Mouse (Mus musculus) NIH3T3 (cell line): ENCODE data around the gene Wnt3a.

ENCODE experiments used
- DNase-seq: peaks from one replicate; pipeline ENCODE4 v3.0.0-alpha.2; 2012; ENCODE audit warnings: low read depth

Wnt3a gene

GRCm38 (mm10) chr11:59290702-59291303, at the start of gene Wnt3a:
Gene Wnt3a, minus strand, starts transcription at chr11:59290752.
- no peak for DNase-seq

GRCm38 (mm10) chr11:59338736-59339120, 48.2 kb upstream of the Wnt3a start:
- peak; percentile 48 for DNase-seq

GRCm38 (mm10) chr11:59337955-59338735, 47.6 kb upstream of the Wnt3a start:
- peak; percentile 38 for DNase-seq

- DNase-seq: no peak
These were observed 45.8 kb upstream of the Wnt3a start for GRCm38 (mm10) chr11:59336381-59336780.

GRCm38 (mm10) chr11:59335942-59336341, 45.4 kb upstream of the Wnt3a start:
- no peak for DNase-seq

- no peak for DNase-seq
These were observed 44.6 kb upstream of the Wnt3a start for GRCm38 (mm10) chr11:59335150-59335549.

GRCm38 (mm10) chr11:59332938-59333337, 42.4 kb upstream of the Wnt3a start:
- DNase-seq: no peak

GRCm38 (mm10) chr11:59331167-59331869, 40.8 kb upstream of the Wnt3a start:
- no peak for DNase-seq

GRCm38 (mm10) chr11:59330560-59330959, 40.0 kb upstream of the Wnt3a start:
- DNase-seq: peak; percentile 75

GRCm38 (mm10) chr11:59329616-59330015, 39.1 kb upstream of the Wnt3a start:
- no peak for DNase-seq

- DNase-seq: no peak
These were observed 37.1 kb upstream of the Wnt3a start for GRCm38 (mm10) chr11:59327625-59328024.

- DNase-seq: no peak
These were observed 34.2 kb upstream of the Wnt3a start for GRCm38 (mm10) chr11:59324777-59325176.

- no peak for DNase-seq
These were observed 32.4 kb upstream of the Wnt3a start for GRCm38 (mm10) chr11:59322988-59323387.

- no peak for DNase-seq
These were observed 26.0 kb upstream of the Wnt3a start for GRCm38 (mm10) chr11:59316517-59316916.

GRCm38 (mm10) chr11:59313944-59314343, 23.4 kb upstream of the Wnt3a start:
- no peak for DNase-seq

- no peak for DNase-seq
These were observed 22.7 kb upstream of the Wnt3a start for GRCm38 (mm10) chr11:59313029-59313811.

- no peak for DNase-seq
These were observed 21.9 kb upstream of the Wnt3a start for GRCm38 (mm10) chr11:59312501-59312900.

GRCm38 (mm10) chr11:59312060-59312459, 21.5 kb upstream of the Wnt3a start:
- DNase-seq: no peak

- no peak for DNase-seq
These were observed 19.4 kb upstream of the Wnt3a start for GRCm38 (mm10) chr11:59309976-59310375.

GRCm38 (mm10) chr11:59309106-59309805, 18.7 kb upstream of the Wnt3a start:
- DNase-seq: peak; percentile 54

GRCm38 (mm10) chr11:59308625-59309024, 18.1 kb upstream of the Wnt3a start:
- no peak for DNase-seq

GRCm38 (mm10) chr11:59308164-59308542, 17.6 kb upstream of the Wnt3a start:
- DNase-seq: peak; percentile 48
